Mouse (Mus musculus) limb, embryonic 14.5 days (tissue): Measurements from ENCODE around the gene Tmem189. TPM values are rescaled to one million over a fixed set of nuclear protein-coding genes. Genes with fewer than 3 reads are reported as not detected.
A peak's percentile ranks its signal among the peaks of the same experiment; 100 is the strongest.

Experiments used
- ATAC-seq: fragments of 200-750 bp; cut with Nextera tagmentation; 2 replicates; pipeline ENCODE4 v1.8.0; 2017; ENCODE audit warnings: low read depth, moderate number of reproducible peaks, moderate TSS enrichment; ENCODE audit not compliant: low FRiP score
- DNase-seq: peaks from one replicate; pipeline ENCODE4 v3.0.0-alpha.2; 2015; ENCODE audit warnings: low spot score
- H3K27ac ChIP-seq: fragments of 300-500 bp; sonication (generic); replicated peaks from 2 replicates; pipeline ENCODE4 v1.5.1; 2014; ENCODE audit warnings: low read depth, mild to moderate bottlenecking, low read length, moderate library complexity, mixed read lengths
- H3K27me3 ChIP-seq: fragments of 300-500 bp; sonication (generic); 2 replicates; pipeline ENCODE4 v1.6.1; 2014; ENCODE audit warnings: low read length, mixed read lengths; ENCODE audit not compliant: control insufficient read depth, insufficient read depth
- H3K36me3 ChIP-seq: fragments of 300-500 bp; sonication (generic); 2 replicates; pipeline ENCODE4 v1.6.1; 2014; ENCODE audit warnings: mild to moderate bottlenecking, low read length, moderate library complexity, mixed read lengths; ENCODE audit not compliant: control insufficient read depth, insufficient read depth
- H3K4me1 ChIP-seq: fragments of 300-500 bp; sonication (generic); 2 replicates; pipeline ENCODE4 v1.6.1; 2014; ENCODE audit warnings: antibody characterized with exemption, low read length, mixed read lengths; ENCODE audit not compliant: control insufficient read depth, insufficient read depth
- H3K4me2 ChIP-seq: fragments of 300-500 bp; sonication (generic); replicated peaks from 2 replicates; pipeline ENCODE4 v1.6.1; 2014; ENCODE audit warnings: low read depth, mild to moderate bottlenecking, low read length, moderate library complexity; ENCODE audit not compliant: severe bottlenecking
- H3K4me3 ChIP-seq: fragments of 300-500 bp; sonication (generic); replicated peaks from 2 replicates; pipeline ENCODE4 v1.5.1; 2014; ENCODE audit warnings: low read length
- H3K9ac ChIP-seq: fragments of 300-500 bp; sonication (generic); 2 replicates; pipeline ENCODE4 v1.6.1; 2014; ENCODE audit warnings: mild to moderate bottlenecking, low read depth, low read length, moderate library complexity; ENCODE audit not compliant: severe bottlenecking
- H3K9me3 ChIP-seq: fragments of 300-500 bp; sonication (generic); 2 replicates; pipeline ENCODE4 v1.6.1; 2016; ENCODE audit warnings: low read length; ENCODE audit not compliant: control insufficient read depth
- POLR2A ChIP-seq: fragments of 200-500 bp; IDR thresholded peaks from 2 replicates; pipeline ENCODE4 v1.8.0; 2012; ENCODE audit warnings: inconsistent platforms, mild to moderate bottlenecking, moderate library complexity, borderline replicate concordance; ENCODE audit not compliant: insufficient read depth, insufficient read length; ENCODE audit errors: extremely low read depth
- WGBS: fragments of 180-500 bp; shearing (Covaris S2); extraction: QIAGEN DNeasy Blood & Tissue Kit; methylation state at CpG from one replicate; pipeline ENCODE4 v1.1.7; 2014; 5-methylcytosine and 5-hydroxymethylcytosine counted together
- polyA plus RNA-seq, 2 experiments: library from polyadenylated mRNA; depleted of rRNA in 1 of 2; stranded (reverse) in 1 of 2; unstranded in 1 of 2; fragments of >200 nt; fragmentation: Nextera tagmentation in 1 of 2; extraction: Ambion mirVana in 1 of 2; gene quantifications; 2 replicates each; pipeline versions ENCODE4 v1.2.1 to v1.2.3; 2012 to 2014

Gene Tmem189
- polyA plus RNA-seq, 2 experiments = 39.3 to 58.9 TPM

- peak within 1 kb of the TSS; percentile 58; the same call in 1 of the 2 replicates for H3K27ac ChIP-seq
- peak; percentile 96 for ATAC-seq
- no peaks in the 10 kb centered on the region for H3K27me3 ChIP-seq
- peak within 1 kb of the TSS; percentile 97 for H3K4me2 ChIP-seq
- H3K9me3 ChIP-seq = no peaks in the 10 kb centered on the region
- peak; percentile 93 for DNase-seq
- H3K36me3 ChIP-seq = no peaks in the 10 kb centered on the region; the same call in 1 of the 2 replicates
- H3K4me3 ChIP-seq = peak within 1 kb of the TSS; percentile 92
- WGBS = 0% methylated on average over 75 of the region's 110 CpGs
- peaks cover 20% of the 10 kb centered on the region for H3K4me1 ChIP-seq
- TF ChIP-seq POLR2A = peak; percentile 75; the same call in 1 of the 2 replicates
- peak within 1 kb of the TSS; percentile 84 for H3K9ac ChIP-seq
These were observed 28.1 kb downstream of the Tmem189 start, which contains the start of gene Gm20431 for GRCm38 (mm10) chr2:167661270-167662203. TSS of gene Gm20431 (minus strand) at chr2:167661496.

GRCm38 (mm10) chr2:167660611-167660971, 29.0 kb downstream of the Tmem189 start:
- ATAC-seq (no peak), DNase-seq (no peak)
- Histone ChIP-seq H3K9ac (peak overlapping the region; percentile 84), H3K27ac (no peak overlapping the region), H3K4me3 (peak overlapping the region; percentile 92), H3K36me3 (no peaks in the 10 kb centered on the region; the same call in 1 of the 2 replicates), H3K27me3 (no peaks in the 10 kb centered on the region), H3K4me1 (peaks cover 20% of the 10 kb centered on the region), H3K9me3 (no peaks in the 10 kb centered on the region), H3K4me2 (peak overlapping the region; percentile 97)
- under 1% methylated on average over 12 of the region's 12 CpGs for WGBS
- no peak for TF ChIP-seq POLR2A

GRCm38 (mm10) chr2:167659847-167660610, 29.6 kb downstream of the Tmem189 start:
- DNase-seq (peak; percentile 29), ATAC-seq (no peak)
- Histone ChIP-seq H3K36me3 (peaks cover under 1% of the 10 kb centered on the region), H3K27me3 (no peaks in the 10 kb centered on the region), H3K27ac (no peak overlapping the region), H3K9me3 (no peaks in the 10 kb centered on the region), H3K4me2 (peak overlapping the region; percentile 97), H3K4me3 (peak overlapping the region; percentile 92), H3K9ac (peak overlapping the region; percentile 84), H3K4me1 (peaks cover 20% of the 10 kb centered on the region)
- TF ChIP-seq POLR2A = no peak
- 23% methylated on average over 13 of the region's 13 CpGs for WGBS

- H3K9me3 ChIP-seq = no peaks in the 10 kb centered on the region
- peaks cover 6% of the 10 kb centered on the region for H3K36me3 ChIP-seq
- H3K4me3 ChIP-seq = 0 out of 2 replicates have a peak overlapping the region, but pooled peaks have one; percentile 92
- 64% methylated on average over 10 of the region's 10 CpGs for whole genome bisulfite sequencing
- no peaks in the 10 kb centered on the region for H3K27me3 ChIP-seq
- peak overlapping the region; percentile 84; the same call in 1 of the 2 replicates for H3K9ac ChIP-seq
- H3K27ac ChIP-seq = no peak overlapping the region
- ATAC-seq (no peak), DNase-seq (no peak)
- H3K4me2 ChIP-seq = peak overlapping the region; percentile 97
- no peak for TF ChIP-seq POLR2A
- peaks cover 20% of the 10 kb centered on the region for H3K4me1 ChIP-seq
These were observed 30.3 kb downstream of the Tmem189 start for GRCm38 (mm10) chr2:167659177-167659846.
